ENCODE assay signal across 7 mouse cellular contexts in genomic region chr2:130629839-130630203, GRCm38 (mm10). TPM values are rescaled to one million over a fixed set of nuclear protein-coding genes. Genes with fewer than 3 reads are reported as not detected.
DNase-seq lines count a peak whose midpoint lies in the region; ATAC-seq and TF ChIP-seq lines count a peak whose summit lies in the region.

Gene Fastkd5 (minus strand): TSS chr2:130630027.
Gene Ubox5 (minus strand): TSS chr2:130630038.

- H3K9me3 ChIP-seq in embryonic facial prominence, embryonic 12.5 days = no peaks in the 10 kb centered on the region
- no peaks in the 10 kb centered on the region for H3K9me3 ChIP-seq in limb, embryonic 12.5 days
- H3K9me3 ChIP-seq in midbrain, embryonic 15.5 days = no peaks in the 10 kb centered on the region

- H3K27me3 ChIP-seq in embryonic facial prominence, embryonic 12.5 days = peaks cover 16% of the 10 kb centered on the region
- peaks cover 20% of the 10 kb centered on the region for H3K27me3 ChIP-seq in limb, embryonic 12.5 days
- peaks cover 14% of the 10 kb centered on the region for H3K27me3 ChIP-seq in midbrain, embryonic 15.5 days (replicated peaks)
- H3K27me3 ChIP-seq in spleen, adult 2 months (ENCODE audit: control insufficient read depth, insufficient read depth, low read length) = peaks cover 3% of the 10 kb centered on the region

- TF ChIP-seq POLR2A in spleen, adult 2 months (IDR thresholded peaks at IDR 0.05; ENCODE audit: low read depth, low read length) = no peak

- peak within 1 kb of the TSS; percentile 79 for H3K4me3 ChIP-seq in embryonic facial prominence, embryonic 12.5 days
- peak within 1 kb of the TSS; percentile 97 for H3K4me3 ChIP-seq in limb, embryonic 12.5 days (replicated peaks)
- H3K4me3 ChIP-seq in midbrain, embryonic 15.5 days = peak within 1 kb of the TSS; percentile 96
- H3K4me3 ChIP-seq in spleen, adult 2 months (ENCODE audit: extremely low read depth, insufficient read depth, insufficient read length) = peak within 1 kb of the TSS; percentile 94

- peak; percentile 70; the same call in 1 of the 2 replicates for ATAC-seq in embryonic facial prominence, embryonic 12.5 days (ENCODE audit: insufficient number of reproducible peaks, insufficient read depth, low FRiP score, low TSS enrichment)
- ATAC-seq in limb, embryonic 12.5 days (ENCODE audit: insufficient number of reproducible peaks, insufficient read depth, low FRiP score, low TSS enrichment, low read depth) = peak; percentile 66; the same call in 1 of the 2 replicates
- ATAC-seq in midbrain, embryonic 15.5 days (replicated peaks) = peak; percentile 91

- H3K4me1 ChIP-seq in embryonic facial prominence, embryonic 12.5 days = peaks cover 15% of the 10 kb centered on the region
- H3K4me1 ChIP-seq in limb, embryonic 12.5 days (replicated peaks) = peaks cover 18% of the 10 kb centered on the region
- peaks cover 25% of the 10 kb centered on the region for H3K4me1 ChIP-seq in midbrain, embryonic 15.5 days
- H3K4me1 ChIP-seq in spleen, adult 2 months (ENCODE audit: control insufficient read depth, insufficient read depth, insufficient read length) = peaks cover 9% of the 10 kb centered on the region

- H3K27ac ChIP-seq in embryonic facial prominence, embryonic 12.5 days = peak within 1 kb of the TSS; percentile 38
- H3K27ac ChIP-seq in limb, embryonic 12.5 days = peak within 1 kb of the TSS; percentile 76
- H3K27ac ChIP-seq in midbrain, embryonic 15.5 days = peak within 1 kb of the TSS; percentile 69
- peak within 1 kb of the TSS; percentile 63; the same call in 1 of the 2 replicates for H3K27ac ChIP-seq in spleen, adult 2 months (ENCODE audit: insufficient read depth, low read length)

- peak within 1 kb of the TSS; percentile 87 for H3K4me2 ChIP-seq in embryonic facial prominence, embryonic 12.5 days (replicated peaks)
- peak within 1 kb of the TSS; percentile 85 for H3K4me2 ChIP-seq in limb, embryonic 12.5 days
- H3K4me2 ChIP-seq in midbrain, embryonic 15.5 days = peak within 1 kb of the TSS; percentile 92

- peak within 1 kb of the TSS; percentile 80 for H3K9ac ChIP-seq in embryonic facial prominence, embryonic 12.5 days
- peak within 1 kb of the TSS; percentile 91 for H3K9ac ChIP-seq in limb, embryonic 12.5 days (replicated peaks)
- H3K9ac ChIP-seq in midbrain, embryonic 15.5 days = peak within 1 kb of the TSS; percentile 82

- peaks cover 22% of the 10 kb centered on the region for H3K36me3 ChIP-seq in embryonic facial prominence, embryonic 12.5 days
- H3K36me3 ChIP-seq in limb, embryonic 12.5 days = peaks cover 27% of the 10 kb centered on the region
- H3K36me3 ChIP-seq in midbrain, embryonic 15.5 days (replicated peaks) = peaks cover 6% of the 10 kb centered on the region; the same call in 1 of the 2 replicates
- peaks cover 6% of the 10 kb centered on the region for H3K36me3 ChIP-seq in spleen, adult 2 months (ENCODE audit: control insufficient read depth, insufficient read depth, low read length)

- TF ChIP-seq CTCF in spleen, adult 2 months (IDR thresholded peaks at IDR 0.05; ENCODE audit: extremely low read depth, insufficient read depth, insufficient read length, insufficient replicate concordance) = no peak

- peak; percentile 91 for DNase-seq in adrenal gland, postnatal 25 days
- DNase-seq in heart, adult 11 months = peak; percentile 99
- DNase-seq in kidney, adult 18-20 months = peak; percentile 94
- peak; percentile 76 to 86 for DNase-seq in spleen, adult 2 months (ENCODE audit: low read depth in 1 of 2, low spot score in 2 of 2)

- 0% methylated on average over 25 of the region's 25 CpGs for WGBS in embryonic facial prominence, embryonic 12.5 days
- WGBS in limb, embryonic 12.5 days = under 1% methylated on average over 25 of the region's 25 CpGs
- WGBS in midbrain, embryonic 15.5 days = under 1% methylated on average over 25 of the region's 25 CpGs
- WGBS in spleen, adult 2 months = under 1% methylated on average over 22 of the region's 25 CpGs

RNA-seq across cellular contexts. Expression of gene Fastkd5, which starts in this region (rescaled TPM):
- 8.9 and 14.0 TPM in 2 replicates for total RNA-seq in adrenal gland, postnatal 25 days (2021)
- polyA plus RNA-seq in embryonic facial prominence, embryonic 12.5 days (2016; fragmentation: Nextera tagmentation; extraction: Ambion mirVana) = 17.5 and 18.6 TPM in 2 replicates
- 18.7 and 20.3 TPM in 2 replicates for polyA plus RNA-seq in limb, embryonic 12.5 days (2016; fragmentation: Nextera tagmentation; extraction: Ambion mirVana)
- polyA plus RNA-seq in midbrain, embryonic 15.5 days (2015; fragmentation: Nextera tagmentation; extraction: Ambion mirVana) = 10.9 and 11.2 TPM in 2 replicates
- 1.1 and 1.2 TPM in 2 replicates for polyA plus RNA-seq in spleen, adult 2 months (2012; rRNA removed)

RNA-seq across cellular contexts. Expression of gene Ubox5, which starts in this region (rescaled TPM):
- 7.5 and 7.9 TPM in 2 replicates for total RNA-seq in adrenal gland, postnatal 25 days (2021)
- 15.5 and 16.3 TPM in 2 replicates for polyA plus RNA-seq in embryonic facial prominence, embryonic 12.5 days (2016; fragmentation: Nextera tagmentation; extraction: Ambion mirVana)
- 15.6 and 16.0 TPM in 2 replicates for polyA plus RNA-seq in limb, embryonic 12.5 days (2016; fragmentation: Nextera tagmentation; extraction: Ambion mirVana)
- polyA plus RNA-seq in midbrain, embryonic 15.5 days (2015; fragmentation: Nextera tagmentation; extraction: Ambion mirVana) = 10.0 and 11.6 TPM in 2 replicates
- 3.8 and 4.4 TPM in 2 replicates for polyA plus RNA-seq in spleen, adult 2 months (2012; rRNA removed)

Comparison
In these comparisons a context has a peak if more than half of its experiments do, and no peak if none do; other contexts are left out.
1. Peak in every context shown above with its lines: DNase-seq, ATAC-seq, H3K4me3 ChIP-seq and H3K27ac ChIP-seq.